Mouse (Mus musculus): ENCODE data around the gene Oxld1.
"Not testable (repeated sequence)": the region's sequence is repeated elsewhere in the genome, so short reads cannot be mapped to it uniquely, and the experiment has no call there.

The Oxld1 gene

DNA sequence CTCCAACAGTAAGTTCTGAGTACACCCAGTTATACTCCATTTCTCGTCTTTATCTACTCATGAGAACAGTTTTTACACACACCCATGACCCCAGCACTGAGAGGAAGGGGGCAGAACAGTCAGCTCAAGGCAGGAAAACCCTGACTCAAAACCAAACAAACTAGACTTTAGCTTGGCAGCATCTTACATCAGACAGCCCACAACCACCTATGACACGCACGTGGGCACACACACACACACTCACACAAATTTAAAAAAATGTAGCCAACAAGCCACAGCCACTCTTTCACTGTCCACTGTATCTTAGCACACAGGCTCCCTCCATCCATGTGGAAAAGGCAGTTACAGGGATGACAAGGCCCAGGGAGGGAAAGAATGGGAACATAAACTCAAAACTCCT lies 31.1 kb downstream of the Oxld1 start:
- DNase-seq (ENCODE audit: low read depth in 2 of 2, low spot score in 2 of 2): no peak

DNA sequence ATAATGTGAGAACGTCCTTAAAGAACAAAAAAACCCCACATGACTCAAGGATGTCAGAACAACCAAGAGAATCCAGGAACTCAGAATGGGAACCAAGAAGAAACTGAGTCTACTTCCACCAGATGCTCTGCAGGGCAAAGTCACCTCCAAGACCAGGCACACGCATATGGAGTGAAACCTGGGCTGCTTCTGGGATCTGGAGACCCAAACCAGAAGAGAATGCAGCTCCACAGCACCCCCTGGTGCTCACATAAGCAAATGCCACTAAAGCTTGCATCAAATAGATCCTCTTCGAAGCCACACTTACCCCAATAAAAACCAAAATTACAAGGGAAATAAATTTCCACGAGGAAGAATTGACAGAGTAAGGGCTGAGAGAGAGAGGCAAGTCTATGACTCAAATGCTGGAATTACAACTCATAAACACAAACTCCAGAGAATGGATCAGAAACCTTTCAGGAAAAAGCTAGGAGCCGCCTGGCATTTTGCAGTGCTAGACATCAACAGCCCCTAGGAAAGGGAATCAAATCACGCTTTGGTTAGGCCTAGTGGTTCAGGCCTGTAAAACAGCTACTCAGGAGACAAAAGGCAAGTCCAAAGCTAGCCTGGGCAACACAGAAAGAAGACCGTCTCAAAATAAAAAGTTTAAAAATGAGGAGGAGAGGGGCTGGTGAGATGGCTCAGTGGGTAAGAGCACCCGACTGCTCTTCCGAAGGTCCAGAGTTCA lies 34.1 kb downstream of the Oxld1 start:
- peak; percentile 14 to 40 for DNase-seq (ENCODE audit: low read depth in 2 of 2, low spot score in 2 of 2)

DNA sequence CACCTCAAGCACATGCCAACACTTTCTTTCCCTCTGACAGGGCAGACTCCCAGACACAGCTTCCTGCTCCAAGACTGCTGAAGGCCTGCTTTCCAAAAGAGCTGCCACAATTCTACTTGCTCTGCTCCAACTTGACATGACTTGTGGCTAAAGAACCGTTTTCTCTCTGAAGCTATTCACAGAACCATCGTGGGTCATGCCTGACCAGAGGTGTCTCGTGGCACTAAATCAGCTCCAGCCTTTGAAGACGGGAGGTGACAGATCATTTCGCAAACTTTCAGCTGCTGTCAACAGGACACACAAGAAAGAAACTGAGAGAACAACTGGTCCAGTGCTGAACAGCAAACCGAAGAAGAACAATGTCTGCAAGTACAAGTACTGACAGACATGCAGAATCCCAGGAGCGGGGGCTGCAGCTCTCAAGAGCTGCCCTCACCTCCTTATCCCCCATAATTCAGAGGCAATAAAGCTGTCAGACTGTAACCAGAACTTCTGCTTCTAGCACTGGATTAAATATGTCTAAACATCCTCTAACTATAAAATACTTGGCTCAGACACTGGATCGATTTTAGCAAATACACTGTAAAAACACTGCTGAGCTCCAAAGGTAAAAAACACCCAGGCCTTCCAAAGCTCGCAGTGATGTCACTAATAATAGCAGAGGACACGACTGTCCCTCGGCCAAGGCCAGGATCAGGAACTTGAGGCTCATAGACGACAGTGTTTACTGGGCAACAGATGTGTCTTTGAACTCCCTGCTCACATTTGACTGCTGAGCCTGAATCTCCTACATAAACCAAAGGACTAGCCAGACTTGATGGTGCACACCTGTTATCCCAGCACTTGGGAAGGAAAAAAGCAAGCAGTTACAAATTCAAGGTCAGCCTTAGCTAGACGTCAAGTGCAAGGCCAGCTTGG lies 35.0 kb downstream of the Oxld1 start:
- no peak for DNase-seq (ENCODE audit: low read depth in 2 of 2, low spot score in 2 of 2)

DNA sequence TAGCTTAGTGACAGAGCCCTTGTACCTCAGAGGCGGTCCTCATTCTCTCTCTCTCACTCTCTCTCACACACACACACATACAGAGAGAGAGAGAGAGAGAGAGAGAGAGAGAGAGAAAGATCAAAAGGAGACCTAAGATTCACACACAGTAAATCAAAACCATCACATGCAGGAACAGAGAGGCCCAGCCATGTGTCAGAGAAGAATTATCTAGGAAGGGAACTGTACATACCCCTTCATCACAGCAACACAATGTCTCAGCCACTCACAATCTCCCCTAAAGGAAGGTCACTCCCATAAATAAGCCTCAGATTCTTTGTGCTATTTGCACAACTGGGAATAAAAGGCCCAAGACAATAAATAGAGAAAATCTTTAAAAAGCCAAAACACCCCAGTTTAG lies 39.3 kb downstream of the Oxld1 start:
- DNase-seq (ENCODE audit: low read depth in 2 of 2, low spot score in 2 of 2): no peak

DNA sequence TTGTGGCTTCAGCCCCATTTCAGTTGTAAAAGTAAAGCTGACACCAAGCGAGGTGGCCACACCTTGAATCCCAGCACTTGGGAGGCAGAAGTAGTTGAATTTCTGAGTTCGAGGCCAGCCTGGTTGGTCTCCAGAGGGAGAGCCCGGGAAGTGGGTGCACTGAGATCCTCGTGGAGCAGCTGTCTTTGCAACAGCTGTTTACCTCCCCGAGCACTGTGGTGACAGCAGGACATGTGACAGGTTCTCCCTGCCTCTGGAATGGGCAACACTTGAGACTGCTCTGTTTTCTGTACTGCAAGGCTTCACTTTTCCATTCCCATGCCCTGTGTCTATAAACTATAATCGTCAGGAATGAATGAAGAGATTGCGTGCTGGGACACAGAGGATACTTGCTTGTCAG lies 40.0 kb downstream of the Oxld1 start:
- DNase-seq (ENCODE audit: low read depth in 2 of 2, low spot score in 2 of 2): no peak

DNA sequence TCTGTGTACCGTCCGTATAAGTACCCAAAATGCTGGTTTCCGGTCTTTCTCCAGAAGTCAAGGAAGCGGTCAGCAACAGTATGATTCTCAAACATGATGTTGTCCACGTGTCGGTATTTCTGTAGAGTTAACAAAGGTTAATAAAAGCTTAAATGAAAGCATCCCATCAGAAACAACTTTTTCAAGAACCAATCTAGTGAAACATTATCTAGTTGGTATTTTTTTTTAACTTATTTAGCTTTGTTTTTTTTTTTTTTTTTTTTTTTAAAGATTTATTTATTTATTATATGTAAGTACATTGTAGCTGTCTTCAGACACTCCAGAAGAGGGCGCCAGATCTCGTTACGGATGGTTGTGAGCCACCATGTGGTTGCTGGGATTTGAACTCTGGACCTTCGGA lies 44.2 kb downstream of the Oxld1 start:
- DNase-seq (ENCODE audit: low read depth in 2 of 2, low spot score in 2 of 2): not testable (repeated sequence)
